Mouse (Mus musculus) adrenal gland, adult 8-10 months (tissue): ENCODE results near the gene Chrna4. TPM values are rescaled to one million over a fixed set of nuclear protein-coding genes. Genes with fewer than 3 reads are reported as not detected.

Source experiments
- DNase-seq: peaks from one replicate; pipeline ENCODE4 v3.0.0; 2022
- total RNA-seq, 4 experiments: library from RNA; stranded (reverse); gene quantifications; 2 replicates each; pipeline ENCODE4 v1.2.4; 2022

Chrna4 gene
- total RNA-seq, 4 experiments from 2014 or later, result 12.0 to 27.7 (median 20.5) TPM

DNA sequence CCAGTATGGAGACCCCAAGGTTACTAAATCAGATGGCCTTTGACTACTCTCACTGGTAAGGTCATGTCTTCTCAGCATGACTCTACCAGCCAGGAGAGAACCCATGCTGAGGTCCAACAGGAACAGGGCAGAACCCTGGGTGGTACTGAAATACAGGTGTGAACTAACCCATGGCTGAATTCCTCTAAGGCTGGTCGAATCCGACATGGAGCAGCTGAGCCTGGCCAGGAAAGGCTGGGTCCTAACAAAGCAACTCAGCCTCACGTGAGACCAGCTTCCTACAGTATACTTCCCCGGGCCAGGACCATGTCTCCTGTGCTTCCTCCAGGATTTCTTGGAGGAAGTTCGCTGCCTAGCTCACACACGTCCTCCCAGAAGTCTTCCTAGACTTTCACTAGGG is 6.8 kb downstream of the Chrna4 start:
- DNase-seq, result no peak

- DNase-seq, result peak; percentile 59
Measured at GRCm38 (mm10) chr2:181035186-181035585, 8.2 kb downstream of the Chrna4 start.

DNA sequence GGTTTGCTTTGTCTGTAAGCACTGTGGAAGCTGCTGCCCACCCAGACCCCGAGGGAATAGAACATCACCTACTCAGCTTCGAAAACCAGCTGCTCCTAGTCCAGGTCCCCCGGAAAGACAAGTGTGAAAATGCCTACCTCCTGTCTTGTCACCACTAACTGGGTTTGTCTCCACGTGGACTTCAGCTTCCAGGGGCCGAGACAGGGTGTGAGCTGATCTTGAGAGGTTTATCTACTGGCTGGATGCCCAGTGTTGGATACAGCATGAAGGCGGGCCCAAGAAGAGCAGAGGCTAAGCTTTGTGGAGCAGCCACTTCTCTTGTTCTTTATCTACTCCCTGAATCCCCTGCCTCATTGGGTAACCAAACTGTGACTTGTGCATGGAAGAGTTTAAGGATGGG is 10.0 kb downstream of the Chrna4 start:
- DNase-seq, result no peak

- no peak for DNase-seq
Measured at GRCm38 (mm10) chr2:181032407-181032806, 10.9 kb downstream of the Chrna4 start.

- no peak for DNase-seq
Measured at GRCm38 (mm10) chr2:181031406-181031934, 11.9 kb downstream of the Chrna4 start.

DNA sequence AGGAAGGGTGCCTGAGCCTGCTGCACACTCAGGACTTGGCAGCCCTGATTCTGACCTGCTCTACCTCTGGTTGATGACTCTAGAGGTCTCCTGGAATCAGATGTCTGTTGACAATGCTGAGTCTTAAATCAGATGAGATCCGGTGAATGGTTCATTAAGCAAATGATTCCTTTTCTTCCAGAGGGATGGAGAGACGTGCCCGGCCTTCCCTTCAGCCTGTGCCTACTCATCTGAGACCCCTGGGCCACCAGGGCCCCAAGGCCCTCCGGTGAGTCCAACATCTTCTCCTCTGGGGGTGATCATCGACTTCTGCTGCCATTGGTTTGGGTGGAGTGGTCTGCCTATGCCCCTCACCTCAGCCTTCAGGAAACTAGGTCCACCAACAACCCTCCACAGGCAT is 35.0 kb downstream of the Chrna4 start:
- DNase-seq, result no peak

DNA sequence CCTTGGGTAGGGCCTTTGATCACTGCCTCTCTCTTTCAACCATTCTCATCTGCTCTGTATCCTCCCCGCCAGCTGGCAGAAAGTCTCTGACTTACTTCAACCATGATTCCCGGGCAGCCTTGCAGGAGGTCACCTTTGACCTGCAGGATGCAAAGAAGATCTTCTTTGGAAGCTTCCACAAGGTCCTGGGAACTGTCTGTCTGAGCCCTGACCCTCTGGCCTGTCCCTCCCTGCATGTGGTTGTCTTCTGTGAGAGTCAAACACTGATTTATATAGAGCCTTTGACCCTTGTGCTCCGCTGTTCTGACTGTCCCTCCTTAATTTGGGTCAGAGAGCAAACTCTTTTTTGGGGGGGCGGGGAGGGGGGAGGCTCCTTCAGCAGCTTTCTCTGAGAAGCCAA is 36.3 kb downstream of the Chrna4 start:
- no peak for DNase-seq

- DNase-seq, result no peak
Measured at GRCm38 (mm10) chr2:180996905-180997304, 46.4 kb downstream of the Chrna4 start.

GRCm38 (mm10) chr2:180996436-180996835 is 46.9 kb downstream of the Chrna4 start:
- DNase-seq, result no peak

DNA sequence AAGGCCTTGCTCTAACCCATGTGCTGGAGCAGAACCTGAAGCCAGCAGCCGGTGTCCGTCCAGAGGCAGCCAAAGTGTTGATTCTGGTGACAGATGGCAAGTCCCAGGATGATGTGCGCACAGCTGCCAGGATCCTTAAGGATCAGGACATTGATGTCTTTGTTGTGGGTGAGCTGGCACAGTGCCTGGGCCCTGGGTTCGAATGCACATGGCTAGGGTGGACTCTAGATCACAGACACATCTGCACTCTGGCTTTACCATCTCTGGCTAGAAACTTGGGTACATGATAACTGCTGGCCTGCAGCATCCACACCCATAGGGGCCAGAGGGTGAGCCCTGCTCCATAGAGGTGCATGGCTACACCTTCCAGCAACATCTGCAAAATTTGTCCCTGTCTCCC is 47.9 kb downstream of the Chrna4 start:
- DNase-seq, result no peak

DNA sequence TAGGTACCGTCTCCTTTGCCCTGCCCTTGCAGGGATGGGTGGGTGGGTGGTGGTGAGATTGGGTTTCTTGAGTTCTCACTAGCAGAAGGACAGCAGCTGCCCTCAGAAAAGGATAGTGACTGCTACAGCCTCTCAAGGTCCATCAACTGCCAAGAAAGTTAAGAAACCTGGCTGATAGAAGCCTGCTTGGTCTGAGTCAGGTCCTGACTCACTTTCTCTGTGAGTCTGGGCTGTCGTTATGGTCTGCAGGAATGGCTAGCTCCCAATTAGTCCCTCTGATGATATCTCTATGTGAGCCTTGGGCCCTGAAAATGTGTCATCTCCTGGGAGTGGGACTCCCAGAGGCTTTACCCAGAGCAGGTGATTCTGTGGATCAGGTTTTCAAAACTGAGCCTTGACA is 49.0 kb downstream of the Chrna4 start:
- no peak for DNase-seq

DNA sequence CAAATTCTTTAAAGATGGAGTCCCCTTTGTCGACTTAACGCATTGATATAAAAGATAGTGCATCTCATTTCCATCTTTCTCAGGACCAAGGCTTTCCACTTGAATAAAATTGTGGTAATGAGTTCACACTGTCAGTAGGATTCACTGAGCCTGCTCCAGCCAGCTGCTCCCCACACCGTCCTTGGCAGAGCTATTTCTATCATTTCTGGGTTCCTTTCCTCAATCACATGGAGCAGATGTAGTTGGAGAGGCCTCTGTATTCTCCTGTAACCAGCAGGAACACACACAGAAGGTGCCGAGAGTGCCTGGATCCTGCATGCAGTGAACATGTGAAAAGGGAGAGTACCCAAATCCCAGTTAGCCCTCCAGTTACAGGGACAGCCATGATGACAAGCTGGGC is 53.0 kb downstream of the Chrna4 start:
- no peak for DNase-seq

DNA sequence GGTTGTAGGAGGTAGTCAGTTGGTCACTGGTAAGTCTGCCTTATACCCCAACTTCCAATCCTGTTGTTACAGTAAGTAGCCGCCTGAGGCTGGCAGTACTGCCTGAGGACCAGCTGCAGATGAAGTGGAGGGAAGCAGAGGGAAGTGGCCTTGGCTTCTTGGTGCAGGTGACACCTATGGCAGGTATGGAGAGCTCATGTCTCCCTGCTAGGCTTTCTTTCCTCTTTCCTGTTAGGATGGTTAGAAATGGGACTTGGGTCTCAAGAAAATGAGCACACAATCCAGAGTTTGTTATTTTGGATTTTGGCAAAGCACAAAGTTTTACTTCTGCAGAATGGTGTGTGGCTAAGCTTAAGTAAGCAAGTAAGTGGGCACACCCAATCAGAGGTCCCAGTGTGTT is 54.4 kb downstream of the Chrna4 start:
- no peak for DNase-seq

DNA sequence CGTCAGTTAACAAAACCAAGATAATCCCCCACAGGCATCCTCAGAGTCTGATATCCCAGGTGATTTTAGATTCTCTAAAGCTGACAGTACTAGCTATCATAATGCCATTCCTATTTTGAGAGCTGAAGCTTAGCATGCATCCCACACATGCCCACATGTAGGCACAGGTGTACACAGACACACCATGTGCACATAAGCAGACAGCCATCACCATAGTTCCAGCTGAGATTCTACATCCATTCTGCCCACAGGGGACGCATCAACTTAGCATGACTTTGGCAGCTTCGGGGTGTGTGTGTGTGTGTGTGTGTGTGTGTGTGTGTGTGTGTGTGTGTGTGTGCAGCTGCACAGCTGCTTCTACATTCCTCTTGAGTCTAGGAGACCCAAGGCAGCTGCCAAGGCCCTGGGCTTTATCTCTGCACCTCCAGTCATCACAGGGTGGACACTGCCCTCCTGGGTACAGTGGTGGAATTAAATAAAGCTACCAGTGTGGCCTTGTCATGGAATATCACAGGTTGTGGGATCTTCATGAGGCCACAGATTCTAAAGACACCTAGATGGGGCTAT is 54.9 kb downstream of the Chrna4 start:
- no peak for DNase-seq

DNA sequence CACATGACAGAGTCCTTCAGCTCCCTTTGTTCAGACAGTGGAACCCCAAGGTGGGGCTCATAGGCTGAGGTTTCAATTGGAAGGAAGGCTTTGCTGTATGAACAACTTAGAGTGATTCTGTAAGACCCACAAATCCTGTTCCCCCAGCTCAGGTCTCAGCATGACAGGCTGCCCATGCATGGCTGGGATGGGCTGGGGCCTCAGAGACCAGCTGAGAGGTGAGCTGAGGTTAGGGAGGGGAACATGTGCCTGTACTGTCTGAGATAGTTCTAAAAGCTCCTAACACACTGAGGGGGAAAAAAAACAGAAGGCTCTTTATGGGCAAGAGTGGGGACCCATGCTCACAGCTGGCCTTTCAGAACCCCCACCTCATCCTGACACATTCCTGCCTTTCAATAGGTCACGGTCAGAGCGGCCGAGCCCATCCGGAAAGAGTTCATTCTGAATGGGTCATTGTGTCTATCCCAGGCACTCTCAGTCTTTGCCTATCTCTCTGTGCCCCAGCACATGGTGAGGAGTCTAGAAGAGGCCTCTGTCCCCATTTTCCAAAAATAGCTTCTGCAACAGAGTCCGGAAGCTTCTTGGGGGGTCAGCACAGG is 55.8 kb downstream of the Chrna4 start:
- no peak for DNase-seq

DNA sequence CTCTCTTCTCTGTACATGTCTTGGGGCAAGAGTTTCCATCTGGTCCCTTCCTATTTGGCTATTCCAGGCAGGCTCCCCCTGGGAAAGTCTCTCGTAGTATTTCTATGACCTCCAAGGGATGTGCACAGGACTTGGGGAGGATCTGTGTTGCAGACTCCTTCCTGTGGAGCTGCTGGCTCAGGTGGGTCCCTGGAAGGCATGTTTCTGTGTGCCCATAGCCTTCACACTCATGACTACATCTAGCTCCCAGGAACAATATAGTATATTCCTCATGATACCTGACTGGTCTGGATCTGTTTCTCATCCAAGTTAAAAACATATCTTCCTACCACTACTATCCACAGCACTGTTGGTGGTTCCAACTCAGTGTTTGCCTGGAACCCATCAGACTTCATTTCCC is 56.3 kb downstream of the Chrna4 start:
- DNase-seq, result no peak

DNA sequence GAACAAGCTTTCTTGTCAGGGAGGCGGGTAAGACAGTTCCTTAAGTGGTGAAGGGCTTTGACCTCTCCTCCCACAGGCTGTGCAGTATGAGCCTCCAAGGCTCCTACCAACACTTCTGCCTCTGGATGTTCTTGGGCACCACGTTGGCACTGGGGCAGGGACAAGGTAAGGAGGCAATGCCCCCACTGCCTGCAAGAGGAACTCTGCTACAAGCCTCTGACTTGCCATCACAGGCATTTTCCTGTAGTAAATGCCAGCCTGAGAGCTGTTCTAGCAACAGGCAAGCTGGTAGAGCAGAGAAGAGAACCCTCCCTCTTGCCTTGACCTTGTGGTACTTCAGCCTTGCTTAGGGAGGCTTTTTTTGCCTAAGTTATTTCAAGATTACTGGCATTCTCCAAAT is 56.9 kb downstream of the Chrna4 start, which contains the start of gene Col20a1:
Gene Col20a1, plus strand, starts transcription at position 87 of the 400 bp plus-strand sequence.
- DNase-seq, result no peak

DNA sequence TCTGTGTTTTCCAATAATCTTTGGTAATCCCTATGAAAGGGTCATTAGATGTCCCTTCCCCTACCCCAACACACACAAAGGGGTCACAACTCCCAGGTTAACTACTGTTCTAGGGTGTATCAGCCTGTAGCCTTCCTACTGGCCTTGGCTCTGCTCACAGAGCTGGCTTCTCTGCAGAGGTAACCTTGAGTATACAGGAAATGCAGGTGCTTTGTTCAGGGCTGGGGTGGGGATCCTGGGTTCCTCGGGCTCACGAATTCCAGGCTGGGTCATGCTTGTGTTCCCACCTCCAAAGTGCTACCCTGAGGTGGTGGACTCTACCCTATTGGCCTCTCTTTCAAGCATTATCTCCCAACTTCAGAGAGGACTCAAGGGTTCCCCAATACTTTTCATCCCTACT is 57.7 kb downstream of the Chrna4 start:
- DNase-seq, result no peak

DNA sequence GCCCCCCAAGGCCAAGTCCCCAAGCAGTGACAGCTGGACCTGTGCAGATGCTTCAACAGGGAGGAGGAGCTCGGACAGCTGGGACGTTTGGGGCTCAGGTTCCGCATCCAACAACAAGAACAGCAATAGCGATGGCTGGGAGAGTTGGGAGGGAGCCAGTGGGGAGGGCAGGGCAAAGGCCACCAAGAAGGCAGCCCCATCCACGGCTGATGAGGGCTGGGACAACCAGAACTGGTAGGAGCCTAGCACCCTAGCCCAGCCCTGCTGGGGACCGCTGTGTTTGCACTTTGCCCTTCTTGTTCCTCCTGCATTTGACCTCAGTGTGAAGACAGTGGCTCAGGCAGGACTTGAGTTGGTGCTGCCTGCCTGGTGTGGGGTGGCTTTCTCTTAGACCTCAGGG is 62.2 kb downstream of the Chrna4 start:
- no peak for DNase-seq

Other genes with a start within 250 kb of the Chrna4 start
- gene Ythdf1, start 122.6 kb downstream of the Chrna4 start, total RNA-seq, result 10 to 100 TPM; 46.5 to 59.6 (median 53.0) TPM
- gene Birc7, start 114.5 kb downstream of the Chrna4 start, total RNA-seq, result not detected
- gene Nkain4, start 88.8 kb downstream of the Chrna4 start, total RNA-seq, result 1 to 10 TPM; 6.3 to 8.5 (median 6.8) TPM
- gene Arfgap1, start 76.3 kb downstream of the Chrna4 start, total RNA-seq, result 10 to 100 TPM; 50.9 to 76.4 (median 62.9) TPM
- 1 to 10 TPM; 2.3 to 4.5 (median 4.2) TPM for gene Col20a1, start 57.0 kb downstream of the Chrna4 start, total RNA-seq
- 10 to 100 TPM in 2 of 4 experiments, 1 to 10 TPM in 2; 5.8 to 14.8 (median 10.0) TPM for gene Kcnq2, start 91.8 kb upstream of the Chrna4 start, total RNA-seq
- gene Eef1a2, start 113.5 kb upstream of the Chrna4 start, total RNA-seq, result 10 to 100 TPM; 65.8 to 85.9 (median 68.2) TPM
- 10 to 100 TPM; 66.8 to 74.0 (median 69.9) TPM for gene Ppdpf, start 143.7 kb upstream of the Chrna4 start, total RNA-seq
- gene Ptk6, start 159.2 kb upstream of the Chrna4 start, total RNA-seq, result under 1 TPM in 3 of 4 experiments, not detected in 1; 0.10 to 0.40 (median 0.13) TPM
- gene Srms, start 169.6 kb upstream of the Chrna4 start, total RNA-seq, result 1 to 10 TPM in 1 of 4 experiments, under 1 TPM in 3; 0.42 to 1.0 (median 0.67) TPM
- under 1 TPM in 3 of 4 experiments, not detected in 1; 0.49 to 0.83 (median 0.58) TPM for gene Fndc11, start 176.5 kb upstream of the Chrna4 start, total RNA-seq
- 10 to 100 TPM; 18.8 to 32.4 (median 24.6) TPM for gene Helz2, start 198.5 kb upstream of the Chrna4 start, total RNA-seq
- gene Gmeb2, start 244.5 kb upstream of the Chrna4 start, total RNA-seq, result 10 to 100 TPM; 16.0 to 21.6 (median 18.6) TPM